Mouse (Mus musculus) liver, embryonic 15.5 days (tissue): ENCODE measurements around the gene A630095N17Rik. TPM values are rescaled to one million over a fixed set of nuclear protein-coding genes. Genes with fewer than 3 reads are reported as not detected.

Source experiments
- ATAC-seq: fragments of 200-750 bp; cut with Nextera tagmentation; 2 replicates; pipeline ENCODE4 v1.8.0; 2017; ENCODE audit warnings: moderate number of reproducible peaks, mild to moderate bottlenecking, moderate library complexity; ENCODE audit not compliant: insufficient read depth
- H3K27ac ChIP-seq: fragments of 300-500 bp; sonication (generic); replicated peaks from 2 replicates; pipeline ENCODE4 v1.5.1; 2015; ENCODE audit warnings: mild to moderate bottlenecking, inconsistent platforms
- H3K27me3 ChIP-seq: fragments of 300-500 bp; sonication (generic); 2 replicates; pipeline ENCODE4 v1.6.1; 2015; ENCODE audit warnings: mild to moderate bottlenecking, inconsistent platforms
- H3K36me3 ChIP-seq: fragments of 300-500 bp; sonication (generic); replicated peaks from 2 replicates; pipeline ENCODE4 v1.6.1; 2015; ENCODE audit warnings: moderate library complexity, mild to moderate bottlenecking, inconsistent platforms
- H3K4me1 ChIP-seq: fragments of 300-500 bp; sonication (generic); replicated peaks from 2 replicates; pipeline ENCODE4 v1.6.1; 2015; ENCODE audit warnings: inconsistent platforms
- H3K4me2 ChIP-seq: fragments of 300-500 bp; sonication (generic); 2 replicates; pipeline ENCODE4 v1.6.1; 2015; ENCODE audit warnings: moderate library complexity, mild to moderate bottlenecking, inconsistent platforms
- H3K4me3 ChIP-seq: fragments of 300-500 bp; sonication (generic); replicated peaks from 2 replicates; pipeline ENCODE4 v1.5.1; 2015; ENCODE audit warnings: mild to moderate bottlenecking, inconsistent platforms
- H3K9ac ChIP-seq: fragments of 300-500 bp; sonication (generic); 2 replicates; pipeline ENCODE4 v1.6.1; 2015; ENCODE audit warnings: moderate library complexity, mild to moderate bottlenecking, inconsistent platforms
- H3K9me3 ChIP-seq: fragments of 300-500 bp; sonication (generic); replicated peaks from 2 replicates; pipeline ENCODE4 v1.6.1; 2016; ENCODE audit warnings: inconsistent platforms
- WGBS: fragments of 180-500 bp; shearing (Covaris S2); methylation state at CpG from one replicate; pipeline ENCODE4 v1.1.7; 2015; ENCODE audit warnings: mixed read lengths; ENCODE audit not compliant: insufficient replicate concordance; 5-methylcytosine and 5-hydroxymethylcytosine counted together
- polyA plus RNA-seq: library from polyadenylated mRNA; unstranded; fragments of >200 nt; fragmentation: Nextera tagmentation; extraction: Ambion mirVana; gene quantifications from 2 replicates; pipeline ENCODE4 v1.2.1, GENCODE M21; 2015

The A630095N17Rik gene
- not detected in 2 replicates for polyA plus RNA-seq

DNA sequence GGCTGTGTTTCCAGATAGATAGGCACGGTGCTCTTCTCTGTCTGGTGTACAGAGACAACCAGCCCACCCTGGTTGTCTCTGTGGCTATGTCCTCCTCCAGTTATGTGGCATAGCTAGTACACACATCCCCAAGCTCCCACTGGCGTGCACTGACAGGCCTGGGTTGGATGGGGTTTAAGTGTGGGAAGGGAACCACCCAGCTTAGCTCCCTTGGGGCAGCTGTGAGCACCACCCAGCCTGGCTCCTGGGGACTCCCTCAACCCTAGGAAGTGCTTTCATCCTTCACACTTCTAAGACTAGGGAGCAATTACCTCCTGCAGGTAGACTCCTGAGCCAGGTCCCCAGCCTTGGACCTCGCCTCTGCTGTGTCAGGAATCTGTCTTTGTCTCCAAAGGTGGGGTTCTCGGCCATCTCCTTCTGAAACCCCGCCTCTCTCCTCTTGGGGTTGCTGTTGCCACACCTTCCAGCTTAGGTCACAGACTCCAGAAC, at the start of gene A630095N17Rik:
Gene A630095N17Rik (minus strand): TSS at position 439 of the 489 bp plus-strand sequence.
- Histone ChIP-seq H3K27ac (peak within 1 kb of the TSS; percentile 38; the same call in 1 of the 2 replicates), H3K36me3 (no peaks in the 10 kb centered on the region), H3K4me3 (no peak within 1 kb of the TSS), H3K9me3 (no peaks in the 10 kb centered on the region), H3K4me2 (no peak within 1 kb of the TSS), H3K4me1 (peaks cover 77% of the 10 kb centered on the region), H3K27me3 (no peaks in the 10 kb centered on the region; the same call in 1 of the 2 replicates), H3K9ac (no peak within 1 kb of the TSS)
- WGBS, result 64% methylated on average over 5 of the region's 5 CpGs
- ATAC-seq, result no peak

DNA sequence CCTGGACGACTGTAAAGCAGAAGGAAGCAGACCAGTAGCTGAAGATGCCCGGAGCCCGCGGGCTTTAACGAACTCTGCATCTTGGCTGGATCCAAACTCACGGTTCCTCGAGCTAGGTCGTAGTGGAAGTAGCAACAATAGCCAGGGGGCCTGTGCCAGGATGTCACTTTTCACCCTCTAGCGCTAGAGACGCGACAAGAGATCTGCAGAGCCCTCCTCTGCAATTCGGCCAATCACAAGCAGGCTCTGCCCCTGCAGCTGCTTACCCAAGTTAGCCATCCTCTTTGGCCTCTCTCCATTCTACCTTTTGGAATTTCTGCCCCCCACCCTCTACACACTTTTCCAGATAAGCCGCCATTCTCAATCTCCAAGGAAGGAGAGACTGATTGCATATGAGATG, 46.3 kb upstream of the A630095N17Rik start, which contains the start of gene Resp18:
Gene Resp18 (minus strand): TSS at position 188 of the 400 bp plus-strand sequence.
- H3K4me2 ChIP-seq, result no peak within 1 kb of the TSS
- H3K27ac ChIP-seq, result no peak within 1 kb of the TSS
- no peaks in the 10 kb centered on the region for H3K36me3 ChIP-seq
- 8% methylated on average over 13 of the region's 13 CpGs for WGBS
- H3K4me1 ChIP-seq, result no peaks in the 10 kb centered on the region
- no peak within 1 kb of the TSS for H3K4me3 ChIP-seq
- H3K9ac ChIP-seq, result no peak within 1 kb of the TSS
- peaks cover 36% of the 10 kb centered on the region for H3K27me3 ChIP-seq
- no peaks in the 10 kb centered on the region for H3K9me3 ChIP-seq
- no peak for ATAC-seq

DNA sequence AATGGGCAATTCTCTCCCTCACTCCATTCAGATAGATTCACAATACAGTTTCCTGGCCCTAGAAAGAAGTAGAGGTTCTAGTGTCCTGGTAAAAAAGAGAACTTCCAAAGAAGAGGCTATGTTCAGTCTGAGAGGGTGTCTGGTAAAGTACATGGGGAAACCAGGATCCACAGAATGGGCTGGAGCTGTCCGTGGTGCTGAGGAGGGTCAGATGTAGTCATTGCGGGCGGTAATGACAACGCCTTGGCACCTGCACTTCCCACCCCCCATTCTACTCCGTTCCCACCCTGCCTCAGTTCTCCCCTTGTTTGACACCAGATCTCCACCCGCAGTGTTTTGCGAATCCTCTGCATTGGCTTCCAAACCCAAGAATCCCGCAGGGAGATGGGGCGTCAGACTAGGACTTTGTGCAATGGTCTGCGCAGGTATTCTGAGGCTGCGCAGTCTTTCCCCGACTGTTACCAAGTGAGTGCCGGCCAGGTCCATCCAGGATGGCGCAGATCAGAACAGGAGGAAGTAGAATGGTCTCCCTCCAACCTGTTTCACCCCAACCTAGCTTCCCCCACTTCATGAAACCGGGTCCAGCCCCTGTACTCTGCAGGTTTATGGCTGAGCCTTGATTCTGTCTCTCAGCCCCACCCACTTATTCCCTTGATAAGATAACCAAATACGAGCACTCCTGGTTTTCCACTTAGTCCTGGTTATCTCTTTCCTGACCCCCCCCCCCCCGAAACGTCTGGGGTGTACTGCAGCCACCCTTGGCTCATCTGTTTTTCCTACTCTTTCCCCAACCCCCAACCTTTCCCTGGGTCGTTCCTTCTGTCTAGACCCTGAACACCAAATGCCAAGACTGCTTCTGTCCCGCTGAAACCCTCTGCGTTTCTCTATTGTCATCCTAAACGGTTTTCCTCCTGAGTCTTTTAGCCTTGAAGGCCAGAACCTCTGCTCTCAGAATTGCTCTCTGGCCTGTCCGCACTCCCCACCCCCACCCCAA, 45.6 kb upstream of the A630095N17Rik start:
- H3K9me3 ChIP-seq, result no peaks in the 10 kb centered on the region
- ATAC-seq, result no peak
- no peaks in the 10 kb centered on the region for H3K36me3 ChIP-seq
- H3K4me1 ChIP-seq, result no peaks in the 10 kb centered on the region
- H3K9ac ChIP-seq, result no peak overlapping the region
- H3K4me3 ChIP-seq, result no peak overlapping the region
- WGBS, result 6% methylated on average over 23 of the region's 23 CpGs
- H3K27ac ChIP-seq, result no peak overlapping the region
- peaks cover 36% of the 10 kb centered on the region for H3K27me3 ChIP-seq
- no peak overlapping the region for H3K4me2 ChIP-seq

DNA sequence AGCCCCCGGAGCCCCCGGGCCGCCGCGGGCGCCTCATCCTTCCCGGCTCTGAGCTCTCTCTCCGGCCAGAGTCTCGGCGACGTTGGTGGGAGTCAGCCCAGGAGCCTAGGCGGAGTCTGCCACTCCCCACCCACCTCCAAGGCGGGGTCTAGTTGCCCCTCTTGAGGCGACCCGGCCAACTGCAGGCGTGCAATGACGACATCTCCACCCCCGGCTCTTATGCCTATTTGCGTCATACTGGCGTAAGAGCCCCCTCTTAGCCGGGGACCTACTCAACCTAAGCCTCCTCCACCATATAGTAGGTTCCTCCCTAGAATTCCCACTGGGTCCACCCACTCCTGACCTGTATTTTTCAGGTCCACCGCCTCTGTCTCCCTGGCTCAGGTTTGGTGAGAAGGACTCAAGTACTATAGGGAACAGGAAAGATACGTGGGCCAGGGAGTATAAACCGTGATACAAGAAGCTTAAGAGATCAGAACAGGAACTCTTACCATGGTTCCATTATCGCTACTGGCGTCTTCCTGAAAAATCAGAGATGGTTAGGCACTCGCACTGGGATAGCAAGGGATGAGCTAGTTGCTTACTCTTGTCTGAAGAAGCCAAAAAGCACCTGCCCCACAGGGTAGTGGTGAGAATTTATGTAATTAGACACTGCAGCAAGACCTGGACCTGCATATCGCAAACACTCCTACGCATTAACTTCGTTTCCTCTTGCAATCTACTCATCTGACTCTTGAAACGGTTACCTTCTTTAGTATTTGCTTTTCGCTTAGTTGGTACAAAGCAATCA, 32.4 kb upstream of the A630095N17Rik start, which contains the start of gene Ptprn:
Gene Ptprn (minus strand): TSS at position 412 of the 790 bp plus-strand sequence.
- Histone ChIP-seq H3K27ac (no peak within 1 kb of the TSS), H3K27me3 (peaks cover 54% of the 10 kb centered on the region), H3K36me3 (no peaks in the 10 kb centered on the region), H3K4me1 (no peaks in the 10 kb centered on the region), H3K9ac (no peak within 1 kb of the TSS), H3K9me3 (no peaks in the 10 kb centered on the region), H3K4me2 (no peak within 1 kb of the TSS), H3K4me3 (no peak within 1 kb of the TSS)
- 12% methylated on average over 32 of the region's 32 CpGs for WGBS
- ATAC-seq, result no peak

DNA sequence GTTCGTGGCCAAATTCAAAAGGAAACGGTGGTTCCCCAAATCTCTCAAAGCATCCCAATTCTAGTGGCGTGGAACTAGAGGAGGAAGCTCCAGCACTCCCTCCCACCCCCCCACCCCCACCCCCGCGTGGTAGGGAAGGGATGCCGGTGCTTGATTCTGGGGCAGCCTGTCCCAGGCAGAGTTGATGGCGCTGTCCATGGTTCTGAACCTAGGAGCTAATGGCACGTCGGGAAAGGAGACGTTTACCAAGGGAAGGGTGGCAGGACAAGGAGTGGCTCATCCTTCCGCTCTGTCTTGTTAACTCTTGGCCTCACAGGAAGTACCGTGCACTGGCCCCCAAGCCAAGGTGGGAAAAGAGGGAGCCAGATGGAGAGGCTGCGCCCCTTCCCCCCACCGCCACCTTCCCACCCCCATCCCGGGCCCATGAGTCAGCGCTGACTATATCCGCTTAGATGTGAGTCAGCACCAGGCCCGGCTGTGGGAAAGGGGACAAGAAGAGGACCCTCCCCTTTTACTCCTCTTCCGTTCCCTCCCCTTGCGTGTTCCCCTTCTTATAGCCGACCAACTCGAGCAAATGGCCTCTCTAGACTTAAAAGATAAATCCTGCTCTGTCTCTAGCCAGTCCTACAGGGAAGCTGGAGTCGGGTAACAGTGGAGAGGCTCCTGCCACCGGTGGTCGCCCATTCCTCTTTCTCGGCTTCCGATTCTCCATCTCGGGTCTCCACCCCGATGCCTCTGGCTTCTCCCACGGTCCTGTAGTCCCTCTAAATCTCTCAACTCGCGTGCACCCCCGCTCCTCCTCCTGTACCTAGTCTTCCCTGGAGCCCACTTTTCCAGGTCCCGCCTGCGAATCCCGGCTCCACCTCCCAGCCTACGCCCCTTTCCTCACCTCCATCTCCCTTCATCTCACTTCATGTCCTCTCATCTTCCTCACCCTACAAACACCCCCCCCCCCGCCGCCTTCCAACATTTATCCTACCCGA, 31.4 kb upstream of the A630095N17Rik start:
- no peaks in the 10 kb centered on the region for H3K4me1 ChIP-seq

DNA sequence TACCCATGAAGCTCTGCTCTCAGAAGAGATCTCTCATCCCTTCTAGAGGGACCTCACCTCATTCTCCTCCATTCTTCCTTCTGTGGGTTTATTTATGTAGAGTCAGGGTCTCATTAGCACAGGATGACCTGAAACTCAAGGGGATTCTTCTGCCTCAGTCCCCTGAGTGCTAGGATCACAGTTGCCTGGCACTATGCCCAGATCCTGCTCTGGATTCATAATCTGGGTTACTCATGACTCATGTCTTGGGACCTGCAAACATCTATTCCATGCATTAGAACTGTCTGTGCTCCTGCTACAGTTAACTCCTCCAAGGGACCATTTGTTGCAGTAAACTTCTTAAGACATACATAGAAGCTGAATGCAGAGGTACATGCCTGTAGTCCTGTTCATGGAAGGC, 29.4 kb upstream of the A630095N17Rik start:
- Histone ChIP-seq H3K27me3 (peaks cover 44% of the 10 kb centered on the region), H3K9ac (no peak overlapping the region), H3K4me2 (no peak overlapping the region), H3K9me3 (no peaks in the 10 kb centered on the region), H3K36me3 (no peaks in the 10 kb centered on the region), H3K4me1 (no peaks in the 10 kb centered on the region), H3K4me3 (no peak overlapping the region), H3K27ac (no peak overlapping the region)
- no peak for ATAC-seq

More for the DNA sequence above, 31.4 kb upstream of the A630095N17Rik start:
- Histone ChIP-seq H3K9me3 (no peaks in the 10 kb centered on the region), H3K4me3 (no peak overlapping the region), H3K27me3 (peaks cover 46% of the 10 kb centered on the region), H3K36me3 (no peaks in the 10 kb centered on the region), H3K4me2 (no peak overlapping the region), H3K27ac (no peak overlapping the region), H3K9ac (no peak overlapping the region)
- WGBS, result under 1% methylated on average over 40 of the region's 40 CpGs
- no peak for ATAC-seq

DNA sequence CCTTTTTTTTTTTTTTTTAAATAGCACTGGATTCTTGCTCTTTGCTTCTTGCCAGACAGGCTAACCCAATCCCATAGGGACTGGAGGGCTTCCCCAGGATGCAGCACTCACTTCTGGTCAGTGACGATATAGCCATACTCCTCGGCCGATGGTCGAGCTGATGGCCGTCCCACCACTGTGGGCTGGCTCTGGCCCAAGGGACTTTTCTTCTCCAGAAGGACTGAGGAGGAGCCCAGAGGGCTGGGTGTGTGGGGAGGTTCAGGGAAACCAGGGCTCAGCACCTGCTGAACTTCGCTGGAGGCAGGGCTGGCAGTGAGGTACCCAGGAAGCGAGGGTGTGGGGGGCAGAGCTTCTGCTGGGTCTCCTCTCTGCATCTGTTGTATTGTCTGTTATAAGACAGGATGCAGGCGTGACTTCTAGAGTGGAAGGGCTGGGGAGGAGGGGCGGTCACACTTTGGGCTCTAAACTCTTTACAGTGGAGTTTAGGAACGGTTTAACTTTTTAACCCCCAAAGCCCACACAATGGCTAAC, 23.7 kb upstream of the A630095N17Rik start:
- Histone ChIP-seq H3K9ac (no peak overlapping the region), H3K27me3 (peaks cover 6% of the 10 kb centered on the region), H3K4me3 (no peak overlapping the region), H3K4me2 (no peak overlapping the region), H3K9me3 (no peaks in the 10 kb centered on the region), H3K36me3 (no peaks in the 10 kb centered on the region), H3K27ac (no peak overlapping the region), H3K4me1 (peaks cover 11% of the 10 kb centered on the region)
- WGBS, result 49% methylated on average over 10 of the region's 10 CpGs
- ATAC-seq, result no peak

DNA sequence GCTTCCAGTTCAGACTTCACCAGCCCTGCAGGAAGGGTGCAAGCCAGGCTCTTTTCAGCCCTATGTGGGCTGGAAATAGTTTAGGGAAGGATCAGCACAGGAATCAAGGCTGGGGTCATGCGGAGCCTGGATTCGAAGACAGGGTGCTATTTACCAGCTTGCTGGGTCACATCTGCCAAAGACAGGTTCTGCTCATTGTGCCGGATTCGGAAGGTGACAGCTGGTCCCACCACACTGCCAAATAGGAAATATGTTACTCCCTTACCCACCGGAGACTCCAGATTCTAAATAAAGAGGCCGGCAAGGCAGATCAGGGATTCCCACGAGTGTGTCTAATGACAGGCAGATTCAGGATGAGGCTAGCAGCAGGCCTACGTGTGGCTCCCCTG, 22.7 kb upstream of the A630095N17Rik start:
- peaks cover 11% of the 10 kb centered on the region for H3K4me1 ChIP-seq
- H3K4me3 ChIP-seq, result no peak overlapping the region
- ATAC-seq, result no peak
- H3K9me3 ChIP-seq, result no peaks in the 10 kb centered on the region
- peaks cover 6% of the 10 kb centered on the region; the same call in 1 of the 2 replicates for H3K27me3 ChIP-seq
- no peaks in the 10 kb centered on the region for H3K36me3 ChIP-seq
- no peak overlapping the region for H3K9ac ChIP-seq
- H3K27ac ChIP-seq, result no peak overlapping the region
- 66% methylated on average over 8 of the region's 8 CpGs for WGBS
- no peak overlapping the region for H3K4me2 ChIP-seq

DNA sequence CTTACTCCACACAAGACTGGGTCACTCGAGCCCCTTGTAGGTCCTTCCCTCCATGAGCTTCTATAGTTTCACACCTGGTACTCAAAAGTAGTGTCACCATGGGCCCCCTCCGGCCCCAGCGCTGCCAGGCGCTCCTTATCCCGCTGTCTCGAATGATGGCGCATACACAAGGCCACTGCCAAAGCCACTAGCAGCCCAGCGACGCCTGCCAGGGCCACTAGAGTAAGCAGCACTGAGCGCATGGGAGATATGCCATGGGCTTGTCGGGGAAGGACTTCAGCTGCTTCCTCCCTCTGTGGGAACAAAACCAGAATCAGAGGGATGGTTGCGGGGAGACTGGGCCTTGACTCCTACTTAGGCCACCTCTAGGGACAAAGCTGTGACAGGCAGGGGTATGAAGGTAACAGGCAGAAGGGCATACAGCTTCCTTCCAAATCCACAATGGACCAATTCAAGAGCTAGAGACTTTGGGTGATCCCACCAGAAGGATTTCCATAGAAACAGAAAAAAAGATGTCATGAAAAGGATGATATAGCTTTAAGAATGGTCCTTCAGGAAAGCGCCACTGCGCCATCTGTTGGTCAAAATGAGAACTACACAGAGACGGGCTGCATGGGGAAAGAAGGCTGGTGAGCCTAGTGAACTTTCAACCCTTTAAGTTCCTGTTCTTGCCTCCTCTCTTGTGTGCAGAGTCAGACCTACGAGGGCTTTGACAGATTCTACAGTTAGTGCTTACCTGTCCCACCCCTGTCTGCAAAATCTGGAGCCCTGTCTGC, 22.1 kb upstream of the A630095N17Rik start:
- WGBS, result 56% methylated on average over 16 of the region's 16 CpGs
- Histone ChIP-seq H3K4me2 (no peak overlapping the region), H3K36me3 (no peaks in the 10 kb centered on the region), H3K4me3 (no peak overlapping the region), H3K9ac (no peak overlapping the region), H3K27me3 (peaks cover 6% of the 10 kb centered on the region; the same call in 1 of the 2 replicates), H3K9me3 (no peaks in the 10 kb centered on the region), H3K27ac (no peak overlapping the region), H3K4me1 (peaks cover 15% of the 10 kb centered on the region)
- ATAC-seq, result no peak
